Mouse (Mus musculus) embryonic fibroblast, embryonic 13.5 days (primary cell): ENCODE measurements around the gene Upk3a.

Source experiments
- CTCF ChIP-seq: IDR thresholded peaks from 2 replicates; pipeline ENCODE4 v1.5.1; 2011; ENCODE audit warnings: mild to moderate bottlenecking, control low read depth, low read length, moderate library complexity, borderline replicate concordance; ENCODE audit not compliant: insufficient read depth
- POLR2A ChIP-seq: IDR thresholded peaks from 2 replicates; pipeline ENCODE4 v1.6.1; 2011; ENCODE audit warnings: low read depth, mild to moderate bottlenecking, control low read depth, low read length, moderate library complexity

- no peak for TF ChIP-seq CTCF
- TF ChIP-seq POLR2A: no peak
Observed at GRCm38 (mm10) chr15:84995041-84995440, 21.9 kb upstream of the Upk3a start.
